Mouse (Mus musculus) lung, adult 10 weeks (tissue): Measurements from ENCODE around the gene Pllp. TPM values are rescaled to one million over a fixed set of nuclear protein-coding genes. Genes with fewer than 3 reads are reported as not detected.

ENCODE experiments used
- polyA plus RNA-seq: library from polyadenylated mRNA; stranded (reverse); fragments of 350-450 nt; fragmentation: Illumina TruSeq; extraction: RNeasy Lipid Tissue Mini Kit (QIAGEN cat#74804); gene quantifications from one replicate; pipeline ENCODE4 v1.2.3, GENCODE M21; 2014; ENCODE audit warnings: low read depth, low replicate concordance; ENCODE audit not compliant: insufficient read depth

The Pllp gene
- polyA plus RNA-seq: 60.3 TPM

GRCm38 (mm10) chr8:94695994-94696384, at the start of gene Pllp:
TSS of gene Pllp (minus strand) at chr8:94696278.

GRCm38 (mm10) chr8:94745476-94746184, 49.6 kb upstream of the Pllp start, which contains the start of gene Ccl22:
TSS of gene Ccl22 (plus strand) at chr8:94745590.

GRCm38 (mm10) chr8:94666456-94667308, 29.4 kb downstream of the Pllp start, which contains the start of gene Arl2bp:
TSS of gene Arl2bp (plus strand) at chr8:94666600.

Other genes starting within 250 kb of the Pllp start
- 6.0 TPM for gene Cpne2, start 163.3 kb downstream of the Pllp start, polyA plus RNA-seq
- gene Rspry1, start 94.3 kb downstream of the Pllp start, polyA plus RNA-seq: 6.9 TPM
- 19.3 TPM for gene Fam192a, start 94.3 kb downstream of the Pllp start, polyA plus RNA-seq
- 94.7 TPM for gene Arl2bp, start 29.7 kb downstream of the Pllp start, polyA plus RNA-seq
- 5.5 TPM for gene Ccl22, start 49.3 kb upstream of the Pllp start, polyA plus RNA-seq
- 18.1 TPM for gene Cx3cl1, start 75.7 kb upstream of the Pllp start, polyA plus RNA-seq
- gene Ccl17, start 114.2 kb upstream of the Pllp start, polyA plus RNA-seq: 29.6 TPM
- gene Coq9, start 142.0 kb upstream of the Pllp start, polyA plus RNA-seq: 32.7 TPM
- 22.1 TPM for gene Ciapin1, start 142.1 kb upstream of the Pllp start, polyA plus RNA-seq
- 60.7 TPM for gene Polr2c, start 161.2 kb upstream of the Pllp start, polyA plus RNA-seq
- gene Dok4, start 180.1 kb upstream of the Pllp start, polyA plus RNA-seq: 21.7 TPM
- 8.3 TPM for gene Ccdc102a, start 221.8 kb upstream of the Pllp start, polyA plus RNA-seq
- gene Adgrg5, start 227.4 kb upstream of the Pllp start, polyA plus RNA-seq: 1.3 TPM